Mouse (Mus musculus): ENCODE results near the gene Lrguk. TPM values are rescaled to one million over a fixed set of nuclear protein-coding genes. Genes with fewer than 3 reads are reported as not detected.

The Lrguk gene
- polyA plus RNA-seq, 1 experiment from 2014 or later = 0.34 TPM

GRCm38 (mm10) chr6:34071936-34072335, 42.7 kb downstream of the Lrguk start:
- WGBS = 47% methylated on average over 5 of the region's 5 CpGs

GRCm38 (mm10) chr6:34073931-34074442, 44.7 kb downstream of the Lrguk start:
- no peak for ATAC-seq (ENCODE audit: insufficient number of reproducible peaks, insufficient read depth, low FRiP score, low TSS enrichment, low read depth)
- Histone ChIP-seq H3K36me3 (no peaks in the 10 kb centered on the region), H3K4me1 (peaks cover 5% of the 10 kb centered on the region; the same call in 1 of the 2 replicates), H3K27me3 (no peaks in the 10 kb centered on the region), H3K4me2 (no peak overlapping the region), H3K9ac (no peak overlapping the region), H3K9me3 (no peaks in the 10 kb centered on the region), H3K4me3 (no peak overlapping the region), H3K27ac (no peak overlapping the region)
- 87% methylated on average over 3 of the region's 3 CpGs for WGBS

More at GRCm38 (mm10) chr6:34071936-34072335, 42.7 kb downstream of the Lrguk start:
- Histone ChIP-seq H3K27ac (no peak overlapping the region), H3K9me3 (no peaks in the 10 kb centered on the region), H3K36me3 (no peaks in the 10 kb centered on the region), H3K4me1 (peaks cover 5% of the 10 kb centered on the region; the same call in 1 of the 2 replicates), H3K27me3 (no peaks in the 10 kb centered on the region), H3K4me2 (no peak overlapping the region), H3K9ac (no peak overlapping the region), H3K4me3 (no peak overlapping the region)
- ATAC-seq (ENCODE audit: insufficient number of reproducible peaks, insufficient read depth, low FRiP score, low TSS enrichment, low read depth) = no peak

GRCm38 (mm10) chr6:34075520-34075919, 46.3 kb downstream of the Lrguk start:
- Histone ChIP-seq H3K9me3 (no peaks in the 10 kb centered on the region), H3K9ac (no peak overlapping the region), H3K4me1 (peaks cover 5% of the 10 kb centered on the region; the same call in 1 of the 2 replicates), H3K4me2 (no peak overlapping the region), H3K36me3 (no peaks in the 10 kb centered on the region), H3K27me3 (no peaks in the 10 kb centered on the region), H3K4me3 (no peak overlapping the region), H3K27ac (no peak overlapping the region)
- ATAC-seq (ENCODE audit: insufficient number of reproducible peaks, insufficient read depth, low FRiP score, low TSS enrichment, low read depth) = no peak
- 56% methylated on average over 11 of the region's 11 CpGs for WGBS

GRCm38 (mm10) chr6:34083471-34083870, 54.2 kb downstream of the Lrguk start:
- no peak overlapping the region for H3K4me3 ChIP-seq
- H3K4me1 ChIP-seq = no peaks in the 10 kb centered on the region
- no peaks in the 10 kb centered on the region for H3K9me3 ChIP-seq
- H3K27ac ChIP-seq = no peak overlapping the region
- no peak for ATAC-seq (ENCODE audit: insufficient number of reproducible peaks, insufficient read depth, low FRiP score, low TSS enrichment, low read depth)
- no peaks in the 10 kb centered on the region for H3K27me3 ChIP-seq
- H3K36me3 ChIP-seq = no peaks in the 10 kb centered on the region
- no peak overlapping the region for H3K4me2 ChIP-seq
- H3K9ac ChIP-seq = no peak overlapping the region
- 90% methylated on average over 5 of the region's 5 CpGs for WGBS

- Histone ChIP-seq H3K9me3 (no peaks in the 10 kb centered on the region), H3K27me3 (no peaks in the 10 kb centered on the region), H3K27ac (no peak overlapping the region), H3K4me2 (no peak overlapping the region), H3K4me3 (no peak overlapping the region), H3K9ac (no peak overlapping the region), H3K36me3 (no peaks in the 10 kb centered on the region), H3K4me1 (no peaks in the 10 kb centered on the region)
- no peak for ATAC-seq (ENCODE audit: insufficient number of reproducible peaks, insufficient read depth, low FRiP score, low TSS enrichment, low read depth)
- WGBS = 88% methylated on average over 4 of the region's 4 CpGs
These were observed 58.5 kb downstream of the Lrguk start for GRCm38 (mm10) chr6:34087701-34088100.

GRCm38 (mm10) chr6:34088986-34089385, 59.7 kb downstream of the Lrguk start:
- no peak for ATAC-seq (ENCODE audit: insufficient number of reproducible peaks, insufficient read depth, low FRiP score, low TSS enrichment, low read depth)
- no peaks in the 10 kb centered on the region for H3K36me3 ChIP-seq
- 57% methylated on average over 3 of the region's 3 CpGs for WGBS

GRCm38 (mm10) chr6:34091537-34091936, 62.3 kb downstream of the Lrguk start:
- WGBS = 65% methylated on average over 3 of the region's 3 CpGs
- H3K27ac ChIP-seq = no peak overlapping the region; the same call in 1 of the 2 replicates
- H3K9ac ChIP-seq = no peak overlapping the region
- no peak overlapping the region for H3K4me3 ChIP-seq
- ATAC-seq (ENCODE audit: insufficient number of reproducible peaks, insufficient read depth, low FRiP score, low TSS enrichment, low read depth) = no peak
- H3K9me3 ChIP-seq = no peaks in the 10 kb centered on the region
- no peaks in the 10 kb centered on the region for H3K4me1 ChIP-seq
- no peaks in the 10 kb centered on the region for H3K36me3 ChIP-seq
- no peak overlapping the region for H3K4me2 ChIP-seq
- no peaks in the 10 kb centered on the region for H3K27me3 ChIP-seq

More at GRCm38 (mm10) chr6:34088986-34089385, 59.7 kb downstream of the Lrguk start:
- no peaks in the 10 kb centered on the region for H3K27me3 ChIP-seq
- H3K4me2 ChIP-seq = no peak overlapping the region
- H3K4me1 ChIP-seq = no peaks in the 10 kb centered on the region
- H3K4me3 ChIP-seq = no peak overlapping the region
- H3K27ac ChIP-seq = no peak overlapping the region
- H3K9ac ChIP-seq = no peak overlapping the region
- H3K9me3 ChIP-seq = no peaks in the 10 kb centered on the region

- Histone ChIP-seq H3K27ac (no peak overlapping the region), H3K27me3 (no peaks in the 10 kb centered on the region), H3K36me3 (no peaks in the 10 kb centered on the region), H3K4me1 (no peaks in the 10 kb centered on the region), H3K9me3 (0 out of 2 replicates have a peak, but pooled peaks cover 3% of the 10 kb centered on the region), H3K9ac (no peak overlapping the region), H3K4me3 (no peak overlapping the region), H3K4me2 (no peak overlapping the region)
- WGBS = 83% methylated on average over 6 of the region's 6 CpGs
- no peak for ATAC-seq (ENCODE audit: insufficient number of reproducible peaks, insufficient read depth, low FRiP score, low TSS enrichment, low read depth)
These were observed 67.0 kb downstream of the Lrguk start for GRCm38 (mm10) chr6:34096274-34096673.

GRCm38 (mm10) chr6:34096905-34097304, 67.7 kb downstream of the Lrguk start:
- 0 out of 2 replicates have a peak, but pooled peaks cover 3% of the 10 kb centered on the region for H3K9me3 ChIP-seq
- H3K27me3 ChIP-seq = no peaks in the 10 kb centered on the region
- H3K36me3 ChIP-seq = no peaks in the 10 kb centered on the region
- H3K9ac ChIP-seq = no peak overlapping the region
- no peak overlapping the region for H3K4me3 ChIP-seq
- H3K27ac ChIP-seq = no peak overlapping the region
- H3K4me1 ChIP-seq = no peaks in the 10 kb centered on the region
- ATAC-seq (ENCODE audit: insufficient number of reproducible peaks, insufficient read depth, low FRiP score, low TSS enrichment, low read depth) = no peak
- no peak overlapping the region for H3K4me2 ChIP-seq
- 88% methylated on average over 4 of the region's 4 CpGs for WGBS

GRCm38 (mm10) chr6:34099725-34100124, 70.5 kb downstream of the Lrguk start:
- H3K27ac ChIP-seq = no peak overlapping the region
- no peak overlapping the region for H3K4me3 ChIP-seq
- H3K27me3 ChIP-seq = no peaks in the 10 kb centered on the region
- H3K4me2 ChIP-seq = no peak overlapping the region
- no peak overlapping the region for H3K9ac ChIP-seq
- H3K36me3 ChIP-seq = no peaks in the 10 kb centered on the region
- no peak for ATAC-seq (ENCODE audit: insufficient number of reproducible peaks, insufficient read depth, low FRiP score, low TSS enrichment, low read depth)
- H3K4me1 ChIP-seq = peaks cover 12% of the 10 kb centered on the region
- 82% methylated on average over 6 of the region's 6 CpGs for WGBS
- H3K9me3 ChIP-seq = 0 out of 2 replicates have a peak, but pooled peaks cover 3% of the 10 kb centered on the region

- Histone ChIP-seq H3K4me1 (peaks cover 12% of the 10 kb centered on the region), H3K4me2 (no peak overlapping the region), H3K36me3 (no peaks in the 10 kb centered on the region), H3K27me3 (no peaks in the 10 kb centered on the region), H3K4me3 (no peak overlapping the region), H3K27ac (no peak overlapping the region), H3K9ac (no peak overlapping the region), H3K9me3 (0 out of 2 replicates have a peak, but pooled peaks cover 3% of the 10 kb centered on the region)
- whole genome bisulfite sequencing = 90% methylated on average over 15 of the region's 15 CpGs
- ATAC-seq (ENCODE audit: insufficient number of reproducible peaks, insufficient read depth, low FRiP score, low TSS enrichment, low read depth) = no peak
These were observed 72.5 kb downstream of the Lrguk start for GRCm38 (mm10) chr6:34101531-34102396.

Data from embryonic facial prominence, embryonic 13.5 days (tissue).